Mouse (Mus musculus) liver, embryonic 11.5 days (tissue): ENCODE measurements at regions not wholly inside any gene's neighbourhood (a gene's known extent, or its start where the extent isn't known, plus 50 kb on each side); places are given as distances from the start of the nearest gene placed in this dataset.

ENCODE experiments used
- ATAC-seq: fragments of 200-750 bp; cut with Nextera tagmentation; replicated peaks from 2 replicates; pipeline ENCODE4 v1.8.0; 2017; ENCODE audit warnings: moderate number of reproducible peaks, mild to moderate bottlenecking, moderate TSS enrichment, moderate library complexity; ENCODE audit not compliant: low FRiP score
- DNase-seq: peaks from one replicate; pipeline ENCODE4 v3.0.0-alpha.2; 2017; ENCODE audit warnings: low spot score
- H3K27ac ChIP-seq: fragments of 300-500 bp; sonication (generic); 2 replicates; pipeline ENCODE4 v1.5.1; 2014; ENCODE audit warnings: mild to moderate bottlenecking, low read depth, low read length, control low read depth
- H3K27me3 ChIP-seq: fragments of 300-500 bp; sonication (generic); replicated peaks from 2 replicates; pipeline ENCODE4 v1.6.1; 2014; ENCODE audit warnings: low read length, mixed read lengths; ENCODE audit not compliant: control insufficient read depth, insufficient read depth
- H3K36me3 ChIP-seq: fragments of 300-500 bp; sonication (generic); 2 replicates; pipeline ENCODE4 v1.6.1; 2014; ENCODE audit warnings: mild to moderate bottlenecking, low read length, moderate library complexity, mixed read lengths; ENCODE audit not compliant: control insufficient read depth, insufficient read depth
- H3K4me1 ChIP-seq: fragments of 300-500 bp; sonication (generic); replicated peaks from 2 replicates; pipeline ENCODE4 v1.6.1; 2014; ENCODE audit warnings: low read length, mixed read lengths; ENCODE audit not compliant: control insufficient read depth, insufficient read depth
- H3K4me2 ChIP-seq: fragments of 300-500 bp; sonication (generic); 2 replicates; pipeline ENCODE4 v1.6.1; 2014; ENCODE audit warnings: mild to moderate bottlenecking, control low read depth, moderate library complexity
- H3K4me3 ChIP-seq: fragments of 300-500 bp; sonication (generic); 2 replicates; pipeline ENCODE4 v1.5.1; 2014; ENCODE audit warnings: low read depth, low read length, control low read depth
- H3K9ac ChIP-seq: fragments of 300-500 bp; sonication (generic); 2 replicates; pipeline ENCODE4 v1.6.1; 2014; ENCODE audit warnings: low read depth, low read length, control low read depth
- H3K9me3 ChIP-seq: fragments of 300-500 bp; sonication (generic); 2 replicates; pipeline ENCODE4 v1.6.1; 2016; ENCODE audit warnings: low read length, inconsistent platforms, mixed read lengths; ENCODE audit not compliant: control insufficient read depth
- WGBS: fragments of 180-500 bp; shearing (Covaris S2); extraction: QIAGEN DNeasy Blood & Tissue Kit; methylation state at CpG from one replicate; pipeline ENCODE4 v1.1.7; 2014; 5-methylcytosine and 5-hydroxymethylcytosine counted together

GRCm38 (mm10) chr15:61210161-61210560, 287.3 kb upstream of the A1bg start:
- Histone ChIP-seq H3K27me3 (no peaks in the 10 kb centered on the region), H3K9ac (no peak overlapping the region), H3K4me3 (no peak overlapping the region), H3K36me3 (no peaks in the 10 kb centered on the region), H3K4me2 (no peak overlapping the region), H3K27ac (no peak overlapping the region), H3K4me1 (no peaks in the 10 kb centered on the region), H3K9me3 (no peaks in the 10 kb centered on the region)
- DNase-seq (no peak), ATAC-seq (no peak)

GRCm38 (mm10) chr15:61189981-61190380, 267.2 kb upstream of the A1bg start:
- H3K9me3 ChIP-seq: no peaks in the 10 kb centered on the region
- no peaks in the 10 kb centered on the region for H3K36me3 ChIP-seq
- H3K4me1 ChIP-seq: no peaks in the 10 kb centered on the region
- H3K27me3 ChIP-seq: no peaks in the 10 kb centered on the region
- no peak overlapping the region for H3K4me2 ChIP-seq
- H3K27ac ChIP-seq: no peak overlapping the region
- no peak overlapping the region for H3K4me3 ChIP-seq
- WGBS: 73% methylated on average over 1 of the region's 1 CpGs
- H3K9ac ChIP-seq: no peak overlapping the region
- ATAC-seq (no peak), DNase-seq (no peak)

- Histone ChIP-seq H3K4me3 (no peak overlapping the region), H3K4me2 (no peak overlapping the region)
Observed at GRCm38 (mm10) chr15:61189481-61189880, 266.7 kb upstream of the A1bg start.

GRCm38 (mm10) chr15:61184597-61184963, 261.8 kb upstream of the A1bg start:
- DNase-seq: no peak
- 61% methylated on average over 2 of the region's 2 CpGs for WGBS
- Histone ChIP-seq H3K4me2 (no peak overlapping the region), H3K9ac (no peak overlapping the region), H3K27me3 (no peaks in the 10 kb centered on the region), H3K4me1 (no peaks in the 10 kb centered on the region), H3K9me3 (no peaks in the 10 kb centered on the region), H3K4me3 (no peak overlapping the region), H3K27ac (no peak overlapping the region), H3K36me3 (no peaks in the 10 kb centered on the region)
- ATAC-seq: no peak

More at GRCm38 (mm10) chr15:61189481-61189880, 266.7 kb upstream of the A1bg start:
- Histone ChIP-seq H3K27me3 (no peaks in the 10 kb centered on the region), H3K4me1 (no peaks in the 10 kb centered on the region), H3K9ac (no peak overlapping the region), H3K36me3 (no peaks in the 10 kb centered on the region), H3K27ac (no peak overlapping the region), H3K9me3 (no peaks in the 10 kb centered on the region)
- DNase-seq (no peak), ATAC-seq (no peak)
- WGBS: 61% methylated on average over 8 of the region's 8 CpGs

- no peak overlapping the region for H3K9ac ChIP-seq
- H3K4me3 ChIP-seq: no peak overlapping the region
- no peak overlapping the region for H3K4me2 ChIP-seq
- no peaks in the 10 kb centered on the region for H3K4me1 ChIP-seq
- DNase-seq (no peak), ATAC-seq (no peak)
- H3K9me3 ChIP-seq: no peaks in the 10 kb centered on the region
- H3K27me3 ChIP-seq: no peaks in the 10 kb centered on the region
- no peaks in the 10 kb centered on the region for H3K36me3 ChIP-seq
- WGBS: 74% methylated on average over 11 of the region's 11 CpGs
- no peak overlapping the region for H3K27ac ChIP-seq
Observed at GRCm38 (mm10) chr15:61183751-61184596, 261.2 kb upstream of the A1bg start.

GRCm38 (mm10) chr15:61183291-61183690, 260.5 kb upstream of the A1bg start:
- Histone ChIP-seq H3K9ac (no peak overlapping the region), H3K36me3 (no peaks in the 10 kb centered on the region), H3K27ac (no peak overlapping the region), H3K27me3 (no peaks in the 10 kb centered on the region), H3K9me3 (no peaks in the 10 kb centered on the region), H3K4me3 (no peak overlapping the region), H3K4me1 (no peaks in the 10 kb centered on the region), H3K4me2 (no peak overlapping the region)
- DNase-seq (no peak), ATAC-seq (no peak)
- WGBS: 54% methylated on average over 5 of the region's 5 CpGs

- 83% methylated on average over 1 of the region's 1 CpGs for WGBS
- no peak for ATAC-seq
- H3K27me3 ChIP-seq: no peaks in the 10 kb centered on the region
- no peak overlapping the region for H3K4me3 ChIP-seq
- no peak overlapping the region for H3K4me2 ChIP-seq
- no peaks in the 10 kb centered on the region for H3K4me1 ChIP-seq
- no peak for DNase-seq
- no peak overlapping the region for H3K9ac ChIP-seq
- H3K36me3 ChIP-seq: no peaks in the 10 kb centered on the region
- no peak overlapping the region for H3K27ac ChIP-seq
- no peaks in the 10 kb centered on the region for H3K9me3 ChIP-seq
Observed at GRCm38 (mm10) chr15:61168842-61169416, 246.1 kb upstream of the A1bg start.

GRCm38 (mm10) chr15:61165050-61165449, 242.2 kb upstream of the A1bg start:
- no peak overlapping the region for H3K4me3 ChIP-seq
- no peak overlapping the region for H3K9ac ChIP-seq
- DNase-seq (no peak), ATAC-seq (no peak)
- no peaks in the 10 kb centered on the region for H3K36me3 ChIP-seq
- no peak overlapping the region for H3K27ac ChIP-seq
- no peaks in the 10 kb centered on the region for H3K4me1 ChIP-seq
- 58% methylated on average over 5 of the region's 5 CpGs for WGBS
- H3K9me3 ChIP-seq: no peaks in the 10 kb centered on the region
- H3K27me3 ChIP-seq: no peaks in the 10 kb centered on the region
- no peak overlapping the region for H3K4me2 ChIP-seq

- H3K4me1 ChIP-seq: no peaks in the 10 kb centered on the region
- no peak overlapping the region for H3K9ac ChIP-seq
- H3K4me2 ChIP-seq: no peak overlapping the region
- WGBS: 57% methylated on average over 5 of the region's 5 CpGs
- no peaks in the 10 kb centered on the region for H3K9me3 ChIP-seq
- no peak overlapping the region for H3K27ac ChIP-seq
- no peaks in the 10 kb centered on the region for H3K27me3 ChIP-seq
- ATAC-seq: no peak
- no peak for DNase-seq
- H3K4me3 ChIP-seq: no peak overlapping the region
- no peaks in the 10 kb centered on the region for H3K36me3 ChIP-seq
Observed at GRCm38 (mm10) chr15:61161397-61161796, 238.6 kb upstream of the A1bg start.
